Mouse (Mus musculus) frontal cortex, postnatal 36 days (tissue): ENCODE results near the gene Klf13.

Experiments
- DNase-seq, 2 experiments: peaks; one replicate each; pipeline ENCODE4 v3.0.0; 2022; ENCODE audit warnings: low spot score in 2 of 2

Klf13 gene

GRCm38 (mm10) chr7:63938914-63939396, at the start of gene Klf13:
Klf13 (minus strand) TSS chr7:63938915.
- DNase-seq, result peak; percentile 97 to 98

- no peak for DNase-seq
Measured at GRCm38 (mm10) chr7:63988391-63988790, 49.7 kb upstream of the Klf13 start.

- DNase-seq, result peak; percentile 37 to 40
Measured at GRCm38 (mm10) chr7:63986407-63987182, 47.9 kb upstream of the Klf13 start.

GRCm38 (mm10) chr7:63985696-63986406, 47.1 kb upstream of the Klf13 start:
- DNase-seq, result peak in 1 of 2 experiments; percentile 20

GRCm38 (mm10) chr7:63985266-63985665, 46.6 kb upstream of the Klf13 start:
- DNase-seq, result no peak

GRCm38 (mm10) chr7:63984329-63984728, 45.6 kb upstream of the Klf13 start:
- DNase-seq, result no peak

- no peak for DNase-seq
Measured at GRCm38 (mm10) chr7:63977631-63978030, 38.9 kb upstream of the Klf13 start.

GRCm38 (mm10) chr7:63970986-63971385, 32.3 kb upstream of the Klf13 start:
- no peak for DNase-seq

GRCm38 (mm10) chr7:63969941-63970340, 31.2 kb upstream of the Klf13 start:
- DNase-seq, result no peak

GRCm38 (mm10) chr7:63965635-63966418, 27.1 kb upstream of the Klf13 start:
- no peak for DNase-seq

- peak; percentile 65 to 79 for DNase-seq
Measured at GRCm38 (mm10) chr7:63965135-63965534, 26.4 kb upstream of the Klf13 start.

- no peak for DNase-seq
Measured at GRCm38 (mm10) chr7:63964121-63964520, 25.4 kb upstream of the Klf13 start.

GRCm38 (mm10) chr7:63963632-63964031, 24.9 kb upstream of the Klf13 start:
- DNase-seq, result no peak

GRCm38 (mm10) chr7:63957872-63958640, 19.3 kb upstream of the Klf13 start:
- DNase-seq, result peak; percentile 32 to 51

GRCm38 (mm10) chr7:63956981-63957713, 18.4 kb upstream of the Klf13 start:
- DNase-seq, result peak; percentile 56 to 65

GRCm38 (mm10) chr7:63956138-63956823, 17.6 kb upstream of the Klf13 start:
- no peak for DNase-seq

GRCm38 (mm10) chr7:63955440-63955839, 16.7 kb upstream of the Klf13 start:
- DNase-seq, result no peak

- no peak for DNase-seq
Measured at GRCm38 (mm10) chr7:63952077-63952898, 13.6 kb upstream of the Klf13 start.
